Mouse (Mus musculus) spleen, adult 10 weeks (tissue): ENCODE measurements around the gene Emc9. TPM values are rescaled to one million over a fixed set of nuclear protein-coding genes. Genes with fewer than 3 reads are reported as not detected.

Experiments used
- polyA plus RNA-seq: library from polyadenylated mRNA; stranded (reverse); fragments of 350-450 nt; fragmentation: Illumina TruSeq; extraction: RNeasy Lipid Tissue Mini Kit (QIAGEN cat#74804); gene quantifications from one replicate; pipeline ENCODE4 v1.2.3, GENCODE M21; 2015; ENCODE audit warnings: low replicate concordance; ENCODE audit not compliant: insufficient read depth

Emc9 gene
- 11.9 TPM for polyA plus RNA-seq

DNA sequence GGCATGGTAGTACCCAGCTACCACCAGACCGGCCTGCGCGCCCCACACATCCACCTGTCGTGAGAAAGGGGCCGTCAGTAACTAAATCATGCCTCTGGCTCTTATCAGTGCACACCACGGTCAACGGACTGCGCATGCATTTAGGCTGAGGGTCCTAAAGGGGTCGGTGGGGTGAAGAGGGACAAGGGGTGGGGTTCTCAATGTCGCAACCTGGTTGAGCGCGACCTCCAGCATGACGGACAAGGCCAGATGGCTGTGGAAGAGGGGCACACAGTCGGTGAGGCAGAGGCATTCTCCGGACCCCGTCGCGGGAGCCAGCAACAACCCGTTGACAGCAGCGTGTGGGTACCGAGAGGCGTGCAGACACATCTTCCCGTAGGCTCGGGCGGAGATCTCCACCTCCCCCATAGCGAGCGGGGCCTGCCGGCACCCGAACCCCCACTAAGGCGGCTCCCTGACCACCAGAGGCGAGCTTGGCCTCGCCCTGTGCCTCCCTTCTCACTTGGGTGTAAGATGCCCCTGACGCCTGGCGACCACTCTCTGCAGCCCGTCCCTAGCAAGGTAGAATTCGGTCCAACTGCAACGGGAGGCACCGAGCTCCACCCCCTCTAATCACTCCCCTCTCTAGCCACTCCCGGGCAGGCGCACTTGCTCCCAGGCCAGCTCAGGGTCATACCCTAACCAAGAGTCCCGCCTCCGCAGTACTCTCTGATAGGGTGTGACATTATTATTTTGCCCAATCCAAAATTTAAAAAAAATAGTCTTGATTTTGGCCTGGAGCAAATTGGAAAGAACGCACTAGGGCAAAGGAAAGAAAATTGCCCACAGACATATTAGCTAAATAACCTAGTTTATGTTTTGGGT lies at the start of gene Emc9:
Emc9 (minus strand) TSS at position 601 of the 864 bp plus-strand sequence.

GRCm38 (mm10) chr14:55617822-55618221 lies 32.7 kb upstream of the Emc9 start, which contains the start of gene Rec8:
Rec8 (plus strand) TSS chr14:55618037.

GRCm38 (mm10) chr14:55603271-55603632 lies 18.1 kb upstream of the Emc9 start, which contains the start of gene Irf9:
Irf9 (plus strand) TSS chr14:55603571.

DNA sequence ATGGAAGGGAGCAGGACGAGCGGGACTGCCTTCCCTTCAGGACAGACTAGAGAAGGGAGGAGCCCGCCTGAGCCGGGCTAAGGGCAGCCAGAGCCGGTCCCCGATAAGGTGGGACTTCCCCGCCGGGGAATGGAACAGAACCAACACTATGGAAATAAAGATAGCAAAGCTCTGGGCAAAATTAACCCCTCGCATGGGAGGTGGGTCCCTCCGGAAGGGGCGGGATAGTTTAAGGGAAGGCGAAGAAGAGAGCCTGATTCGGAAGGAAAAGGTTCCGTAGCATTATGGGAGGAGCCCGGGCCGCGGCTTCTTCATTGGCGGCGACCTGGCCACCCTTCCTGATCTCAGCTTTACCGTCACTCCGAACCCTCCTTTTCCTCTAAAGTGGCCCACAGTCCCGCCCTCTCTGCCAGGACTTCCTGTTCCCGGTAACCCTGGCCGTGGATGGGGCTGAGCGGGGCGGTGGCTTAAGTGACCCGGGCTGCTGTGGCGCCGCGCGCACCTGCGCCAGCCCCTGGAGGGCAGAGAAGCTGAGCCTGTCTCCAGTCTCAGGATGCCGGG lies 6.3 kb upstream of the Emc9 start, which contains the start of gene Rnf31:
Rnf31 (plus strand) TSS at position 378 of the 561 bp plus-strand sequence.

GRCm38 (mm10) chr14:55590748-55591330 lies 5.7 kb upstream of the Emc9 start, which contains the start of gene Psme2:
Psme2 (minus strand) TSS chr14:55591113.

DNA sequence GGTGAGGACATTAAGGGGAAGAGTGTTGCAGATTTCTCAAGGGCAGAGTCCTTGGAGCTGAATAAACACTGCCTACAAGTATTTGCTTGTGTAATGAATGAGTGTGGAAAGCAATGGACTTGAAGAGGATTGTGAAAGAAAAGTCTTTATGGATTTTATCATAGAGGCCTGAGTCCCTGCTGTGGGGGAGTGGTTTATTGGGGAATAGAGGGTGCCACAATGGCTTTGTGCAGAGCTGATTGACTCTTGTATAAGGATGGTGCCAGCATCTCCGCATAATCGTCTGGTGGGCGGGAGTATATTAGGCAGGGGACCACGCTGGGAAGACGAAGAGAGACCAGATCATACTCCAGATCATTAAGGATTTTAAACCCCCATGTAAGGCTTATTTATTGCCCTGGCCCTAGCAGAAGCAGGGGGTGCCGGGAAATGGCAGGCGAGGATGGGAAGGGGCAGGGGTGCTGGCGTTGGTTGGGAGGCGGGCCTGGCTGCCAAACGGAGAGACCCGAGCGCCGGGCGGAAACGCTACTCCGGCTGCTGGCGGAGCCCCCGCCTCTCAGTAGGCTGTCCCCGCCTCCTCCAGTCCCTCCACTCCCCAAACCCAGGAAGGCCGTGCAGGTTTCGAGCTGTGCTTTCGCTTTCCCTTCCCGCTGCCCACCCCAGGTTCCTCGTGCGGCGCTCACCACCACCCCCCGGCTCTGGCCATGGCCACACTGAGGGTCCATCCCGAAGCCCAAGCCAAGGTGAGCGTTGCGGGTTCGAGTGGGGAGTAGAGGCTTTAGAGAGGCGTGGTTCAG lies 7.0 kb downstream of the Emc9 start, which contains the start of gene Psme1:
Psme1 (plus strand) TSS at position 253 of the 797 bp plus-strand sequence.

DNA sequence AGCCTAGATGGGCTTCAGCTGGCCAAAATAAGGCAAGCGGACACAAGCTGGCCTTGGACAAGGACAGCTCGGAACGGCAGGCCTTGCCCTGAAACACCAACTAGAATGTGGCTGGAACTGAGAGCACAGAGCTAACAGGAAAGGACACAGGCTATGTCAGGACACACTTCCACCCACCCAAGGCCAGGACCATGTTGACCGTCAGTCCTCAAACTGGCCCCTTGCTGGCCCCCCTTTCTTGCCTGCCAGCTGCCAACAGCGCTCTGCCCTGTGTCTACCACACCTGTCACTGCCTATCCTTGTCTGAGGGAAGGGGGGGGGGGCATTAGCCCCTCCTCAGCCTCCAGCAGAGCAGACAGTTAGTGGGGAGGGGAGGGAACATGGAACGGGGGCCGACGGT lies 9.8 kb downstream of the Emc9 start, which contains the start of gene Fitm1:
Fitm1 (plus strand) TSS at position 316 of the 400 bp plus-strand sequence.

GRCm38 (mm10) chr14:55560202-55561073 lies 24.7 kb downstream of the Emc9 start, which contains the start of gene A730061H03Rik:
A730061H03Rik (minus strand) TSS chr14:55560406.

GRCm38 (mm10) chr14:55559799-55560201 lies 25.3 kb downstream of the Emc9 start, which contains the start of gene Dcaf11:
Dcaf11 (plus strand) TSS chr14:55560006.

DNA sequence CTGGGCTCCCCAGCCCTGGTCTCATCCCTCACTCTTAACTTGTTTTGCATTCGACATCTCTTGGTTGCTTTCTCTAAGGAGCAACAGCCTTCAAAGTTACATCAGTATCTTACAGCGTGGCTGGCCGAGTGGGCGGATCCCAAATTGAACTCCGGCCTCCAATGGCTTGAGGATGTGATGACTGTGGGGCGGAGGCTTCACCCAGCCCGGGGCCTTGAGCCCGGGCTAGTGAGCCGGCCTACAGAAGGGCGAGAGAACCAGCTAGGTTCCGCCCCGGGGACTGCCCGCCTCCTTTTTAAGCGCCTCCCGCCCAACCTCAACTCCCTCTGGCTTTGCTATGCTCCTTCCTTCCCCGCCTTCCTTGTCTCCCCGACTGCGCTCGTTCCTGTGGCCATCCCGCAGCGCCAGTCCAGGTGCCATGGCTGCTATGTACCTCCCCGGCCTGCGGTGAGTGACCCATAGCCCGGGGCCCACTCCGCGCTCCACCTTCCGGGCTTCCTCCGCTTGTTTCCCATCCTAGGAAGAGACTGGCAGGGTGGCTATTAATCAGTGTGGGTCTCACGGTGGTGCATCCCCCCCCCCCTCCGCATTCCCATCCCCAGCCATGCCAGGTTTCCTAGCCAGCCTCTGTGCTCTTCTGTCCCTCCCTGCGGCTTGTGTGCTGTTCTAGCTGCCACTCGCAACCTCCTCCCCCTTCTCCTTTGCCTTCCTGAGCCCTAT lies 44.9 kb downstream of the Emc9 start, which contains the start of gene Pck2:
Pck2 (plus strand) TSS at position 200 of the 720 bp plus-strand sequence.

Other genes with a start within 250 kb of the Emc9 start
- 26.8 TPM for gene Dhrs4, start 106.5 kb downstream of the Emc9 start, polyA plus RNA-seq
- gene Carmil3, start 94.7 kb downstream of the Emc9 start, polyA plus RNA-seq: 0.87 TPM
- not detected for gene Cpne6, start 74.9 kb downstream of the Emc9 start, polyA plus RNA-seq
- gene Nrl, start 60.3 kb downstream of the Emc9 start, polyA plus RNA-seq: not detected
- 23.0 TPM for gene Pck2, start 45.0 kb downstream of the Emc9 start, polyA plus RNA-seq
- 64.7 TPM for gene Dcaf11, start 25.3 kb downstream of the Emc9 start, polyA plus RNA-seq
- gene A730061H03Rik, start 24.9 kb downstream of the Emc9 start, polyA plus RNA-seq: not detected
- not detected for gene Fitm1, start 9.7 kb downstream of the Emc9 start, polyA plus RNA-seq
- gene Psme1, start 7.2 kb downstream of the Emc9 start, polyA plus RNA-seq: 474 TPM
- gene Psme2, start 5.8 kb upstream of the Emc9 start, polyA plus RNA-seq: 451 TPM
- 67.4 TPM for gene Rnf31, start 6.4 kb upstream of the Emc9 start, polyA plus RNA-seq
- gene Irf9, start 18.3 kb upstream of the Emc9 start, polyA plus RNA-seq: 106 TPM
- 2.6 TPM for gene Rec8, start 32.7 kb upstream of the Emc9 start, polyA plus RNA-seq
- 21.3 TPM for gene Ipo4, start 50.7 kb upstream of the Emc9 start, polyA plus RNA-seq
- 1.5 TPM for gene Gm49378, start 52.6 kb upstream of the Emc9 start, polyA plus RNA-seq
- gene Tm9sf1, start 58.5 kb upstream of the Emc9 start, polyA plus RNA-seq: 57.7 TPM
- 1.7 TPM for gene Tssk4, start 64.9 kb upstream of the Emc9 start, polyA plus RNA-seq
- 71.8 TPM for gene Mdp1, start 75.2 kb upstream of the Emc9 start, polyA plus RNA-seq
- gene Gmpr2, start 86.6 kb upstream of the Emc9 start, polyA plus RNA-seq: 54.9 TPM
- gene Nedd8, start 86.8 kb upstream of the Emc9 start, polyA plus RNA-seq: 226 TPM
- 54.5 TPM for gene Tinf2, start 96.5 kb upstream of the Emc9 start, polyA plus RNA-seq
- gene Tgm1, start 128.6 kb upstream of the Emc9 start, polyA plus RNA-seq: 15.3 TPM
- gene Rabggta, start 137.0 kb upstream of the Emc9 start, polyA plus RNA-seq: 19.2 TPM
- 90.3 TPM for gene Dhrs1, start 160.4 kb upstream of the Emc9 start, polyA plus RNA-seq
- gene Nop9, start 160.4 kb upstream of the Emc9 start, polyA plus RNA-seq: 22.0 TPM
- gene Cideb, start 173.2 kb upstream of the Emc9 start, polyA plus RNA-seq: not detected
- 0.28 TPM for gene Ltb4r2, start 176.1 kb upstream of the Emc9 start, polyA plus RNA-seq
- 1.8 TPM for gene Ltb4r1, start 180.7 kb upstream of the Emc9 start, polyA plus RNA-seq
- gene Adcy4, start 198.8 kb upstream of the Emc9 start, polyA plus RNA-seq: 3.7 TPM
- gene Ripk3, start 203.6 kb upstream of the Emc9 start, polyA plus RNA-seq: 53.5 TPM
- gene Nfatc4, start 237.8 kb upstream of the Emc9 start, polyA plus RNA-seq: 3.8 TPM